Mouse (Mus musculus) embryonic facial prominence, embryonic 14.5 days (tissue): ENCODE measurements around the gene Cops9. TPM values are rescaled to one million over a fixed set of nuclear protein-coding genes. Genes with fewer than 3 reads are reported as not detected.

Experiments
- ATAC-seq: fragments of 200-750 bp; cut with Nextera tagmentation; 2 replicates; pipeline ENCODE4 v1.8.0; 2017; ENCODE audit warnings: low read depth, moderate number of reproducible peaks, moderate TSS enrichment
- DNase-seq: peaks from one replicate; pipeline ENCODE4 v3.0.0-alpha.2; 2015; ENCODE audit warnings: low spot score
- H3K27ac ChIP-seq: fragments of 300-500 bp; sonication (generic); replicated peaks from 2 replicates; pipeline ENCODE4 v1.5.1; 2014; ENCODE audit warnings: low read depth, mild to moderate bottlenecking, low read length, moderate library complexity
- H3K27me3 ChIP-seq: fragments of 300-500 bp; sonication (generic); replicated peaks from 2 replicates; pipeline ENCODE4 v1.6.1; 2014; ENCODE audit warnings: low read length; ENCODE audit not compliant: control insufficient read depth, insufficient read depth
- H3K36me3 ChIP-seq: fragments of 300-500 bp; sonication (generic); 2 replicates; pipeline ENCODE4 v1.6.1; 2014; ENCODE audit warnings: low read length, mixed read lengths; ENCODE audit not compliant: control insufficient read depth, insufficient read depth
- H3K4me1 ChIP-seq: fragments of 300-500 bp; sonication (generic); 2 replicates; pipeline ENCODE4 v1.6.1; 2014; ENCODE audit warnings: antibody characterized with exemption, low read length; ENCODE audit not compliant: control insufficient read depth, insufficient read depth
- H3K4me2 ChIP-seq: fragments of 300-500 bp; sonication (generic); 2 replicates; pipeline ENCODE4 v1.6.1; 2014; ENCODE audit warnings: low read depth, mild to moderate bottlenecking, low read length, moderate library complexity, mixed read lengths
- H3K4me3 ChIP-seq: fragments of 300-500 bp; sonication (generic); 2 replicates; pipeline ENCODE4 v1.5.1; 2014; ENCODE audit warnings: low read depth, mild to moderate bottlenecking, low read length
- H3K9ac ChIP-seq: fragments of 300-500 bp; sonication (generic); 2 replicates; pipeline ENCODE4 v1.6.1; 2014; ENCODE audit warnings: low read depth, mild to moderate bottlenecking, low read length, moderate library complexity, mixed read lengths
- H3K9me3 ChIP-seq: fragments of 300-500 bp; sonication (generic); 2 replicates; pipeline ENCODE4 v1.6.1; 2016; ENCODE audit warnings: low read length; ENCODE audit not compliant: control insufficient read depth
- WGBS: fragments of 180-500 bp; shearing (Covaris S2); extraction: QIAGEN DNeasy Blood & Tissue Kit; methylation state at CpG from one replicate; pipeline ENCODE4 v1.1.7; 2014; 5-methylcytosine and 5-hydroxymethylcytosine counted together
- polyA plus RNA-seq: library from polyadenylated mRNA; unstranded; fragments of >200 nt; fragmentation: Nextera tagmentation; extraction: Ambion mirVana; gene quantifications from 2 replicates; pipeline ENCODE4 v1.2.1, GENCODE M21; 2014

Gene Cops9
- polyA plus RNA-seq, 1 experiment from 2014 or later = 478 TPM

GRCm38 (mm10) chr1:92675932-92676675, 34.3 kb upstream of the Cops9 start:
- no peak for ATAC-seq
- Histone ChIP-seq H3K4me2 (no peak overlapping the region), H3K27me3 (no peaks in the 10 kb centered on the region), H3K9ac (no peak overlapping the region), H3K27ac (no peak overlapping the region), H3K4me3 (no peak overlapping the region), H3K4me1 (no peaks in the 10 kb centered on the region), H3K36me3 (no peaks in the 10 kb centered on the region), H3K9me3 (no peaks in the 10 kb centered on the region)
- DNase-seq = peak; percentile 11
- 78% methylated on average over 10 of the region's 10 CpGs for WGBS

DNA sequence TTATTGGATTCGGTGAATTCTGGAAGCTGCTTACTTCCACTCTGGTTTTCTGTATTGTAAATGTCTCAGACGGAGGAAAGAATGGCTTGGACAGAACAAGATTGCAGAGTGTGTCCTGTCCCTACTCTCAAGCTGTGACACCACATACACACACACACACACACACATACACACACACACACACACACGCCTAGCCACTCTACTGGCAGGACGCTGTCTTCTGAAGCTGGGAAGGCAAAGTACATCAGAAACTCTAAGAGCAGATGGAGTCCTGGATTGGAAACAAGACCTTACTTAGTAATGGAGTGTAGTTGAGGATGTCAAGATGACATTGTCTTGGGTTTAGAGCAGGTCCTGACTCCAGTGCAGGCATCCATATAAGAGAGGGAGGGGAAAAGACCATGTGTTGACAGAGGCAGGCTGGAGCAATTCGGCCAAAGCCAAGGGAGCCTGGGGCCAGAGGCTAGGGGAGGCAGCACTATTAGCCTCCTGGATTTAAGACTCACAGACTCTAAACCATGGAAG, 31.5 kb upstream of the Cops9 start:
- no peak for ATAC-seq
- no peaks in the 10 kb centered on the region for H3K27me3 ChIP-seq
- H3K4me3 ChIP-seq = no peak overlapping the region

DNA sequence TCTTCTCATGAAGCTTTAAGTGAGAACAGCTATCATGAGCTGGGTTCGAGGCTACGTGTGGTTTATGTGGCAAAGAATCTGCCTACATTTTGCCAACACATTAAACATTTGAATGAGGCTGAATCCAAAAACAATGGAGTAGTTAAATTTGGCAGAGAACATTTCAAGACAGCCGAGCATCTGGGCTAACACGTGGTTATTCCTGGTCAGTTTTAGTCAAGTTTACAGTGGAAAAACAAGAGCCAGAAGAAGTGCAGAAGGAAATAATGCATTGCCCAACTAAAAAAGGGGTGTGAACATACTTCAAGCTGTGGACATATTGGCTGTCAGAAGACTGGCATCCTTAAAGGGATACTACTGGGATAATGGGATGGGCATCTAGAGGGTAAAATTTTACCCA, 29.5 kb upstream of the Cops9 start:
- no peaks in the 10 kb centered on the region for H3K4me1 ChIP-seq
- ATAC-seq = no peak

More for the DNA sequence above, 31.5 kb upstream of the Cops9 start:
- no peaks in the 10 kb centered on the region for H3K36me3 ChIP-seq
- no peak overlapping the region for H3K27ac ChIP-seq
- 86% methylated on average over 5 of the region's 5 CpGs for WGBS
- no peaks in the 10 kb centered on the region for H3K9me3 ChIP-seq
- H3K4me2 ChIP-seq = no peak overlapping the region
- H3K4me1 ChIP-seq = no peaks in the 10 kb centered on the region
- DNase-seq = no peak
- no peak overlapping the region for H3K9ac ChIP-seq

GRCm38 (mm10) chr1:92669430-92669829, 27.6 kb upstream of the Cops9 start:
- ATAC-seq = no peak
- 88% methylated on average over 3 of the region's 3 CpGs for WGBS
- H3K36me3 ChIP-seq = no peaks in the 10 kb centered on the region

More for the DNA sequence above, 29.5 kb upstream of the Cops9 start:
- DNase-seq = no peak
- Histone ChIP-seq H3K9me3 (no peaks in the 10 kb centered on the region), H3K9ac (no peak overlapping the region), H3K36me3 (no peaks in the 10 kb centered on the region), H3K27ac (no peak overlapping the region), H3K4me2 (no peak overlapping the region), H3K27me3 (no peaks in the 10 kb centered on the region), H3K4me3 (no peak overlapping the region)
- WGBS = 74% methylated on average over 4 of the region's 4 CpGs

GRCm38 (mm10) chr1:92667106-92667505, 25.3 kb upstream of the Cops9 start:
- Histone ChIP-seq H3K4me2 (no peak overlapping the region), H3K36me3 (no peaks in the 10 kb centered on the region), H3K27me3 (no peaks in the 10 kb centered on the region), H3K9me3 (no peaks in the 10 kb centered on the region), H3K4me1 (no peaks in the 10 kb centered on the region), H3K4me3 (no peak overlapping the region), H3K27ac (no peak overlapping the region), H3K9ac (no peak overlapping the region)
- ATAC-seq (no peak), DNase-seq (no peak)
- WGBS = 76% methylated on average over 6 of the region's 6 CpGs

More at GRCm38 (mm10) chr1:92669430-92669829, 27.6 kb upstream of the Cops9 start:
- no peak overlapping the region for H3K9ac ChIP-seq
- no peak overlapping the region for H3K4me3 ChIP-seq
- H3K27ac ChIP-seq = no peak overlapping the region
- no peaks in the 10 kb centered on the region for H3K27me3 ChIP-seq
- DNase-seq = no peak
- H3K9me3 ChIP-seq = no peaks in the 10 kb centered on the region
- no peak overlapping the region for H3K4me2 ChIP-seq
- no peaks in the 10 kb centered on the region for H3K4me1 ChIP-seq

DNA sequence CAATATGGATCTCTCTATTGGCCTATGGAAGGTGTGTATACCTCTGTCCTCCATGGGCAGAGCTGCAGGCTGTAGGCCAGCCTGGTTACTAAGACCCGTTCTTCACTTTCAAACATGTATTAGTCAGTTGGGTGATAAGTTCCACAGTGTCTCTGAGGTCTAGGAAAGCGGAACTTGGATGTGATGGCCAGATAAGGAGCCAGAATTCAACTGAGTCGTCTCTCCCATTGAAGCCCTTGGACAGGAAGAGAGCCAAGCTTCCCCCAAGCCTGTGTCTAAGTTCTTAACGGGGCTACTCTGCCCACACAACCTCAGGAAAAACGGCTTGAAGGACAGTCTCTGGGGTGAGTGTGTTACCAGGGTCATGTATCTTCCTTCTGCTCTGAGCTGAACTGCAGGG, 17.6 kb upstream of the Cops9 start:
- Histone ChIP-seq H3K27ac (no peak overlapping the region), H3K36me3 (no peaks in the 10 kb centered on the region), H3K4me3 (no peak overlapping the region), H3K27me3 (no peaks in the 10 kb centered on the region), H3K4me2 (no peak overlapping the region), H3K9me3 (no peaks in the 10 kb centered on the region), H3K4me1 (no peaks in the 10 kb centered on the region), H3K9ac (no peak overlapping the region)
- WGBS = 55% methylated on average over 5 of the region's 5 CpGs
- DNase-seq (no peak), ATAC-seq (no peak)

DNA sequence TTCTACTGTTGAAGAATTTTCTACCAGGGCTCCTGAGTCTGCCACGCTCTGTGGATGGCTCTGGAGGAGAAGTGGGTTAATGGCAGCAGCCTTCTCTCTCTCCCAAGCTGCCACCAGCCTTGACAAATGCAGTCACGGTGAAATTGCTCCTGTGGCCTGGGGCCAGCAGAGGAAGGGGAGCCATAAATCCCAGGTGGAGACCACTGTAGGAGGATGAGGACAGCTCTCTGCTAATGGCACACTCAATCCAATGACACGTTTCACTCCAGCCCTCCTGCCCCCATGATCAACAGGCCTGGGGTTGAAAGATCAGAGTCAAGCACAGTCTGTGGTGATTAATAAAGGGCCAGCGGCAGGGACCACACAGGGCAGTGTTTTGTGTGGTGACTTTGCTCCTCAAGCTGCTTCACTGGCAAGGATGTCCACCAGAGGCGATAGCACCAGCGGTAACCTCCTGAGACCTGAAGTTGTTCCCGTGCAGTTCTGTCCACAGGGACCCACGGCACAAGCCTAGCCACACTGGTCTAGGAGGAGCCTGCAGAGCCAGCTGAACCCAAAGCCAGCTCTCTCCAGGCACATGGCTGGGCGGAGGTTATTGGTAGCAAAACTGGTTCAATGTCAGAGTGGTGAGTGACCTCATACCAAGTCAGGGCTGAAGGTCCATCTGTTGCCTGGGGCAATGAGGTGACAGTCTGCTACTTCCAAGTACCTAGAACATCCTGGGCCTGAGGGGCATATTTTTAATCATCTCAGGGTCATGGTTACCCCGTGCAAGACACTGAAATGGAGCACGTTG, 15.4 kb upstream of the Cops9 start:
- ATAC-seq (no peak), DNase-seq (no peak)
- Histone ChIP-seq H3K27me3 (no peaks in the 10 kb centered on the region), H3K4me3 (no peak overlapping the region), H3K9ac (no peak overlapping the region), H3K4me2 (no peak overlapping the region), H3K36me3 (no peaks in the 10 kb centered on the region), H3K27ac (no peak overlapping the region), H3K9me3 (no peaks in the 10 kb centered on the region), H3K4me1 (no peaks in the 10 kb centered on the region)
- WGBS = 72% methylated on average over 11 of the region's 11 CpGs

DNA sequence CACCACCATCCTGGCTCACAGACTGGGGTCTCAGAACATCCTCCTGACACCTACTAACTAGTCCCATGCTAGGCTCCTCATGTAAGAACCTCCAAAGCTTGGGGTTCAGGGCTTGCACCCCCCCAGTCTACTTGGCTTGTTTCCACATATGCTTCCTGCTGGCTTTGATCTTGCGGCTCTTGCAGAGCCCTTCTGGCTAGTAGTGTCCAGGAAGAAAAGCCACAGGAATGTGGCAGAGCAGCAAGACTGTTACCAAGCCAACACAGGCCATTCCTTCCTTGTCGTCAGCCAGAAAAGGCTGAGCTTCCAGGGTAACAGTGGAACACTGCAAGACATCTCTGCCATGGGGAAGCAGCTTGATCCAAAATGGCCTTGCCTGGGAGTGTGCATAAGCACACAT, 12.9 kb upstream of the Cops9 start:
- ATAC-seq = no peak

More for the DNA sequence above, 12.9 kb upstream of the Cops9 start:
- no peaks in the 10 kb centered on the region for H3K9me3 ChIP-seq
- H3K4me2 ChIP-seq = no peak overlapping the region
- H3K4me3 ChIP-seq = no peak overlapping the region
- 29% methylated on average over 2 of the region's 2 CpGs for WGBS
- H3K36me3 ChIP-seq = no peaks in the 10 kb centered on the region
- H3K4me1 ChIP-seq = no peaks in the 10 kb centered on the region
- DNase-seq = no peak
- H3K27me3 ChIP-seq = no peaks in the 10 kb centered on the region
- no peak overlapping the region for H3K27ac ChIP-seq
- H3K9ac ChIP-seq = no peak overlapping the region
